Mouse (Mus musculus) adrenal gland, postnatal 14 days (tissue): ENCODE results near the gene Ugt1a10. TPM values are rescaled to one million over a fixed set of nuclear protein-coding genes. Genes with fewer than 3 reads are reported as not detected.
"Not testable (repeated sequence)": the region's sequence is repeated elsewhere in the genome, so short reads cannot be mapped to it uniquely, and the experiment has no call there.

Experiments
- DNase-seq: peaks from one replicate; pipeline ENCODE4 v3.0.0; 2021; ENCODE audit warnings: mixed read lengths
- total RNA-seq: library from RNA; stranded (reverse); gene quantifications from 2 replicates; pipeline ENCODE4 v1.2.3, GENCODE M21; 2021

The Ugt1a10 gene
- total RNA-seq, 1 experiment from 2014 or later: 1.4 TPM

DNA sequence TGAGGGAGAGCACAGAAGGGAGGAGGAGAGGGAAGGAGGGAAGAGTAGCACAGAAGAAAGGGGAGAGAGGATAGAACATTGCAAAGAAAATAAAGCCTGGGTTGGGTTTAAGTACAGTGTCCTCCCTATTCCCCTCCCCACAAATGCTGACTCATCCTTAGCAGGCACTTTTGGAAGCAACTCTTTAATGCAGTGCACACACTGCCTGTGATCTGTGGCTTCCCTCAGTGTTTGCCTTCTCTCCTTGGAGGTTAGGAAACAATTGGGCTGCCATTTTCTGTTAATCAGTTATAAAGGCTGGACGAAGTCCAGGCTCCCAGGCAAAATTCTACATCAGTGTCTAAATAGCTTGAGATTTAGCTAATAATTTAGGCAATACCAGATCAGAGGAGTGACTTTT, 85.3 kb downstream of the Ugt1a10 start:
- DNase-seq: not testable (repeated sequence)

DNA sequence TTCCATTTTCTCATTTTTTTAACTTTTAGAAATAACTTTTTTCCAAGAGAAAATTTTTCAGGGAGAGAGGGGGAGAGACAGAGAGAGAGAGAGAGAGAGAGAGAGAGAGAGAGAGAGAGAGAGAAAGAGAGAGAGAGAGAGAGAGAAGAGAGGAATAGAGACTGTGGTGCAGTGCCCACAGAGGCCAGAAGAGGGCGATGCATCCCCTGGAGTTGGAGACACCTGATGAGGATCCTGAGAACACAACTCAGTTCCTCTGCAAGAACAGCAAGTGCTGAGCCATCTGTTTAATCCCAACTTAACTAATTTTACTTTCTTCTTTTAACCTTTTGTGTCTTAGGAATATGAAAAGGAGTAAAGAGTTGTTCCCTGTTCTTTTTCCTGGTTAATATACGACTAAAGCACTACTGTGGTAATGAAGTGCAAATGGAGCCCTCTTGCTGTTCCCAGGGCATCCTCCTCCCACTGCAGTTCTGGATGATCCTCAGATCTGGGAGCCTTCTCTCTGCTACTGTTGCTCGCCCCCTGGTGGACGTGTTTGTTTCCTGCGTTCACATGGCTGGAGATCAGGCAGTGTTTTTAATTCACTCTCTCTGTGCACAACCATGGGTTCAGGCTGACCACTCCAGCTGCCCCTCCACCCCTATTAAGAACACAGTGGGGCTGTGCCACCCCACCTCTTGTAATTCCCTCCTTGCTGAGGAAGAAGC, 88.9 kb downstream of the Ugt1a10 start:
- peak; percentile 57 for DNase-seq

DNA sequence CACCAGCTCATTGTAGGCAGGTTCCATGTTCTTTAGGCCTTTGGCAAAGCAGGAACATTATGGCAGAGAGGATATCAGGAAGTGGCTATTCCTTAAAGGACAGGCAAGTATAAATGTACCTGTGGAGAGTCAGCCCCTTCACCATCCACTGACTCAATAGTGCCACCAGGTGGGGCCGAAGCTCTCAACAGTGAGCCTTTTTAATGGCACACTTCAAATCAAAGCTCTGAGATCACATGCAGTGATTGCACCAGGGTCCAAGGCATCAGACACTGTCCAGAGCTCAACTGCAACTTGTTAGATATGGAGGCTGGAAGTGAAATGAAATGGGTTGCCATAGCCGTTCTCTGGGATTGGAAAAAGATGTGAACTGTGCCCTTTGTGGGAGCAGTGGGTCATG, 90.1 kb downstream of the Ugt1a10 start:
- peak; percentile 17 for DNase-seq

DNA sequence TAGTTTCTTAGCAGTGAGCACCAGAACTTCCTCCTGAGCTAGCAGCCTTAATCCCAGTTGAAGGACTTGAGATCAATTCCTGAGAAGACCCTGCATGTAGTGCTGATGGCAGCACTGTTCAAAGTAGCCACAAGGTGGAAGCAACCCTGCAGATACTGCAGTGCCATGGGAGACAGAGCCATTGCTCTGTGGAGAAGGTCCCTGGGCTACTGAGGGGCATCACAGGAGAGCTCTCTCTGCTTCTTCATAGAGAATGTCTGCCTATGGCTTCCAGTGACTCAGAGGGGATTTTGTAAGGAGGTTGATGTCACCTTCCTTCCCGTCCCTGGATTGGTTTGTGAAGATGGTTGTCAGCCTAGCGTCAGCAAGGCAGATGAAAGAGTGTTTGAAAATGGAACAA, 94.9 kb downstream of the Ugt1a10 start:
- peak; percentile 11 for DNase-seq

DNA sequence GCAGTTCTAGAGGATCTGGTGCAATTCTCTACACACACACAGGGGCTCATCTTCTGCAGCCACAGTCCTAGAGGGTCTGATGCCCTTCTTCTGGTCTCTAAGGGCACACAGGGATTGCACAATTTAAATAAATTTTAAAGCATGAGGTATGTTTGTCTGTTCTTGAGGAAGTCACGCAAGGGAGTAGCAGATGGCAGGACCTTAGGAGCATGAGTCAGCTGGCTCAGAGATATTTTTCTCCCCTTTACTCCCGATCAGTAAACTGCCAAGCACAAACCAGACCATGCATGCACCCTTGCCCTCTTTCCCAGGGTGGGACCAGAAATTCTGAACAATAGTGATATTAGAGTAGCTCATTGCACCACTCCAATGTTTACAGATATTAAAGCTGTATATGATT, 103.2 kb downstream of the Ugt1a10 start:
- no peak for DNase-seq

DNA sequence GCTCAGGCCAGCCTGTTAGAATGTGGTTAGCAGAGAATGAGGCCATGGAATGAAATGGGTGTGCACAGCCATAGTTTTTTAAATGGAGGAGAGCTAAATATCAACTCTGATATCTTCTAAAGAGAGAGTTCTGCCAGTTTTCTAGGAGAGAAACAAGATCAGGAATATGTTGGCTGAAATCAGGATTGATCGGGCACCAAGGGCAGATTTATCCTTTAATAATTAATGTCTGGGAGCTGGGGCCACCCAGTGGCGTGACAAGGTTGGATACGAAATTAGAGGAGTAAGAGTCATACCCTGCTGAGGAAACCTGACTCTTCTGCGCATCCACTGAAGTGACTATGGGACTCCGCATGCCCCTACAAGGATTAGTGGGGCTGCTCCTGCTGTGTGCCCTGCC, 110.5 kb downstream of the Ugt1a10 start, which contains the start of gene Ugt1a5:
Gene Ugt1a5, plus strand, starts transcription at position 302 of the 400 bp plus-strand sequence.
- DNase-seq: no peak

DNA sequence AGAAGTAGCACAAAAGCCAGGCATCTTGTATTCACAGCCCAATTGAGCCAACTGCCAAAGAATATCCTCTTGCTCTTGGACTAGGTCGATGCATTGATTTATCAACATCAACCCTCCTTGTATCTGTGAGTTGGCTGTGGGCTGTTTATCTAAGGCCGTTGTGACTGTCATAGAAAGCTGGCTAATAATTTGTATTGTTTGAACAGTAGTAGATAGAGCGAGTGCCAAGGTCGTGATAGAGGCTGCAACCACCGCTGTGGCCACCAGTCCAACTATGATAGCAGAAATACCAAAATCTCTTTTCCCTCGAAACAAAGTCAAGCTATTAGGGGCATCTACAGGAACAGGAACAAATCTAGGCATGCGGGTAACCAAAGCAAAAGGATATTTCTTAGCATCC, 117.0 kb downstream of the Ugt1a10 start:
- not testable (repeated sequence) for DNase-seq

DNA sequence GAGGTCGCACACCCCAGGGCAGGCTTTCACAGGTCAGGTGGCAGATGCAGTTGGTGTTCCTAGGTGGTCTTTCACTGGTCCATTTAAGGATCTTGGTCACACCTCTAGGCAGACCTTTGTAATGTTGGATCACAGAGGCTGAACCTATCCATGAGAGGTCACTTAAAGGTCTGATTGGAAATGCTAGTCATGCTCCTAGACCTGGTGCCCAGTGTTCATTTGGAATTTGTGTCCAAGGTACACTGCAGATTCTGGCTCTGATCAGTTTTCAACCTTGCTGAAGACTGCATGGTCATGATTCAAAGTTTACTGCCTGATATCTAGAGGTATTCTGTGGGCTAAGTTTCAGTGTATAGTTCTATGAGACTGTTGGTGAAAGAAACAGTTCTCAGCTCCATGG, 124.5 kb downstream of the Ugt1a10 start:
- DNase-seq: no peak

DNA sequence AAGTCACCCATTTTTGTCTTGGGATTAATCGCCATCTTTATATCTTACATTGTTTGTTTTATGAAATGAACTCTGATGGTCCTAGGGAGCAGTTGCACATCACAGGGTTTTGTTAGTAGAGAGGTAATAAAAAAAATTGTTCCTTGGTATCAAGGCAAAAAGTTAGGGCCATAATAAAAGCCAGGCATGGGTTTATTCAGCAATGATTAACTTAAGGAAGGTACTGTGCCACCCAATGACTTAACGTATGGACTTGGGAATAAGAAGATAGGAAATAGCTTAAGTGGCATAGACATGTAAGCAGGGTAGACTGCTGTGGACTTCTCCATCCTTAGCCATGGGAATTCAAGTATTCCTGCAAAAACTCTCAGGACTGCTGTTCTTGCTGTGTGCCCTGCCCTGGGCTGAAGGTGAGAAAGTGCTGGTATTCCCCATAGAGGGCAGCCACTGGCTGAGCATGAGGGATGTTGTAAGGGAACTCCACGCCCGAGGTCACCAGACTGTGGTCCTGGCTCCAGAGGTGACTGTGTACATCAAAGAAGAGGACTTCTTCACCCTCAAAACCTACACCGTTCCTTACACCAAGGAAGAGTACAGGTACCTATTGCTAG, 131.2 kb downstream of the Ugt1a10 start:
- DNase-seq: no peak

DNA sequence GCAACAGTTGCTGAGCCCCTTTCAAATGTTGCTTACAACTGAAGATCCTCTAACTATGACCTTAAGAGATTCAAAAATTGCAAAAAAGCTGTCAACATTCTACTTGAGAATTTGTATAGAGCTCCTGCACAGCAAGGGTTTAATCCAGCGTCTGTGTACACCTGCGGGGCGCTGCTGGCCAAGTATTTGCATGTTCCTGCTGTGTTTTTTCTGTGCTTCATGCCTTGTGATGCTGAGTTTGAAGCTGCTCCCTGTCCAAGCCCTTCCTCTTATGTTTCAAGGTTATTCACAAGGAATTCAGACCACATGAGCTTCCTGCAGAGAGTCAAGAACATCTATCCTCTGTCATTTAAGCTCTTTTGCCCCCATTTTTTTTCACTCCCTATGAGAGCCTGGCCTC, 136.9 kb downstream of the Ugt1a10 start:
- no peak for DNase-seq

DNA sequence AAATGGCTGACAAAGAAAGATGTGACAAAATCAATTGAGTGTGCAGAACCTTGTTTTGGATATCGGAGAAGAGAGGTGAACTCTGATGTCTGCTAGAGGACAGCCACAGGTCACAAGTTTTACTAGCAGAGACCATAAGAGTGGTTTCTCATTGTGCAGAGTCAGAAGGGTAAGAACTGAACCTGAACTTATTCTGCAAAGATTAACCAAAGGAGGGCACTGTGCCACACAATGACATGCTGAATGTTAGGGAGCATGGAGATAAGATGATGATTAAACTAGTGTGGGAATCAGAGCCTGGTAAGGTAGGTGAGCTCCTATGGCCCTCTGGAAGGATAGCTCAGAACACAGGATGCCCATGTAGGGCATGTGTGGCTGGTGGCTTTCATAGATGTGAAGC, 140.5 kb downstream of the Ugt1a10 start:
- DNase-seq: no peak

DNA sequence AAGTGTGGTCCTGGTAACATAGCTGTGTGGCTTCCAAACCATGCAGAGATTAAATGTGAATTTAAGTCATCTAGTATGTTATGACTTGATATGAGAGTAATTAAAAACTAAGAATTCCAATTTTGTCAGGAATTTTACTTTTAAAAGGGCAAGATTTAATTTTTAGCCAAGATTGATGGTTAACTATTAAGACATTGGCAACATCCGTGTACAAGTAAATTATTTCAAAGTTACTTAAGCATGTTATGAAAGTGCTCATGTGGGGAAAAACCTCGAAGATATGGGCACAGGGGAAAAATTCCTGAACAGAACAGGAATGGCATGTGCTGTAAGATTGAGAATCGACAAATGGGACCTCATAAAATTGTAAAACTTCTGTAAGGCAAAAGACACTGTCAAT, 142.3 kb downstream of the Ugt1a10 start:
- DNase-seq: no peak

DNA sequence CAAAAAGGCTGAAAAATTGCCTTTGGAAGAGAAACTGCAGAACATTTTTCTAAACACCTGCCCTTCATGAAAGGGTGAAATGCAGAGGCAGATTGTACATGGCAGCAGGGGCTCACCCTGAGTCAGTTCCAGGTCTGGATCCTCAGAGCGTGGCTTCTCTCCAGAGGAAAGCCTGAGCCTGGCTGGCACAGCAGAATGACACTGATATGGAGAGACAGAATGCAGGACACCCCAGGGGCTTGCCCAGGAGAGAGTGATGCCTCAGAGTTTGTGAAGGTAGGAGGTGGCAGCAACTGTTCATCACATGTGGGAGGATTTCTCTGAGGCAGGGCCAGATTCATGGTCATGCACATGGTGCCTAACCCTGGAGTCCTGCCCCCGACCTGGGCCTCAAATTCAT, 144.8 kb downstream of the Ugt1a10 start:
- DNase-seq: no peak

DNA sequence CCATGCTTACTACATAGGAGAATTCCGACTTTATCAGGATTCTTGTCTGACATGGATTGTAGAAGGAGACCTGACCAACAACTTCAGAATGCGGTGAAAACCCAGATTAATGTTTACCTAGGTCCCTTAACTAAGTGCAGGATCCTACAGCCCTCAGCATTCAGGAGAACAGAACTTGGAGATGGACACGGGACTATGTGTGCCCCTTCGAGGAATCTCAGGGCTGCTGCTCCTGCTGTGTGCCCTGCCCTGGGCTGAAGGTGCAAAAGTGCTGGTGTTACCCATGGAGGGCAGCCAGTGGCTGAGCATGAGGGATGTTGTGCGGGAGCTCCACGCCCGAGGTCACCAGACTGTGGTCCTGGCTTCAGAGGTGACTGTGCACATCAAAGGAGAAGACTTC, 145.3 kb downstream of the Ugt1a10 start, which contains the start of gene Ugt1a2:
Gene Ugt1a2, plus strand, starts transcription at position 146 of the 400 bp plus-strand sequence.
- DNase-seq: no peak

DNA sequence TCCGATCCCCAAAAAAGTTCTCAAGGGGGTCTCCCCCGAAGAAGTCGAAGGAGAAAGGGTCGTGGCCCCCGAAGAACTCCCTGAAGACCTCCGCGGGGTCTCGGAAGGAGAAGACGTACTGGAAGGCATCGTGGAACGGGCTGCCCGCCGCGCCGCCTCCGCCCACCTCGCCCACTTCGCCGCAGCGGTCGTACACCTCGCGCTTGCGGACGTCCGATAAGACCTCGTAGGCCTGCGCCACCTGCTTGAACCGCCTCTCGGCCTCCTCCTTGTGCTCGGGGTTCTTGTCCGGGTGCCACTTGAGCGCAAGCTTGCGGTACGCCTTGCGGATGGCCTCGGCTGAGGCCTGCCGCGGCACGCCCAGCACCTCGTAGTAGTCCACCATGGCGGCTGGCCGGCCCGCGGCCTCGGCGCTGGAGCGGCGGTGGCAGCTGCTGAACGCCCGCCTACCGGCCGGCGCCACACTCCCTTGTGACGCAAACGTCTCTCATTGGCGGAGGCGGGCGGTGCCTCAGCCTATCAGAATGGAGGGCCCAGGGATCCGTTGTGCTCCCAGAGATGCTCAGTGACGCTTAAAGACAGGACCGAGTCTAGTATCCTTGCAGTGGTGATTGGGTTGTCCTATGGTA, 150.2 kb downstream of the Ugt1a10 start, which contains the start of gene Dnajb3:
Gene Dnajb3, minus strand, starts transcription at position 489 of the 629 bp plus-strand sequence.
- DNase-seq: peak; percentile 84

DNA sequence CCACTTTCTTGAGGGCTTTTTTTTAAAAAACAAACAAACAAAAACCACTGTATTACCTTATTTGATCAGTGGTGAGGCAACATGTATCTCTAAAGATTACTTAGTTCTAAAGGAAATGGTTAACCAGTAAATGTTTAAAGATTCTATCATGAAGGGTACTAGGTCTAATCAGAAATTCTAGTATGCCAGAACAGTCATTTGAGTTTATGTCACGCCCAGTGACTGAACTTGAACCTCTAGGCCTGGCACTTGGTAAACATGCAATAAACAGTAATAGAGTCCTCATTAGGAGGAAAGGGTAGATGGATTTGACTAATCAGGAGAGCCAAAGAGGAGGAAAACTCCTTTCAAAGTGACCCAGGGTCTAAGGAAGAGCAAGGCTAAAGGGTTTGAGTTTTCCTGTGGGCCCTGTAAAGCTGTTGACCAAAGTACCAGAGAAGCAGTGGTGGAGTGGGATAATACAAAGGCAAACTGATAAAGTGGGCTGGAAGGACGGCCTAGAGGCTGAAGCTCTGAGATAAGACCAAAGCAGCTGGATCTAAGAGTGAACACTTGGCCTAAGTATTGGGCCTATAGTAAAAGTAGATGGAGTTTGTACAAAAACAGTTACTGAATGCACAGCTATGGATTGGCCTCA, 151.8 kb downstream of the Ugt1a10 start:
- no peak for DNase-seq

DNA sequence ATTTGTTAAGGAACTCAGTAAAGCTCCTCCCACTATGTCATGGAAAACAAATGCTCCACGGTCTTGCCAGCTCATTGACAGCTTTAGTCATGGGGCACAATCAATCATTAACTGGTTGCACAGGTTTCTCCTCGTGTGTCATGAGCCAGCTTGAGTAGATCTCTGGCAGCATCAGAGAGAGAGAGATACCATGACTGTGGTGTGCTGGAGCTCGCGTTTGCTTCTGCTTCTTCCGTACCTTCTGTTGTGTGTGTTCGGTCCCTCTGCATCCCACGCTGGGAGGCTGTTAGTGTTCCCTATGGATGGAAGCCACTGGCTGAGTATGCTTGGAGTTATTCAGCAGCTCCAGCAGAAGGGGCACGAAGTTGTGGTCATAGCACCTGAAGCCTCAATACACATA, 156.6 kb downstream of the Ugt1a10 start, which contains the start of gene Ugt1a1:
Gene Ugt1a1, plus strand, starts transcription at position 148 of the 400 bp plus-strand sequence.
- peak; percentile 15 for DNase-seq

DNA sequence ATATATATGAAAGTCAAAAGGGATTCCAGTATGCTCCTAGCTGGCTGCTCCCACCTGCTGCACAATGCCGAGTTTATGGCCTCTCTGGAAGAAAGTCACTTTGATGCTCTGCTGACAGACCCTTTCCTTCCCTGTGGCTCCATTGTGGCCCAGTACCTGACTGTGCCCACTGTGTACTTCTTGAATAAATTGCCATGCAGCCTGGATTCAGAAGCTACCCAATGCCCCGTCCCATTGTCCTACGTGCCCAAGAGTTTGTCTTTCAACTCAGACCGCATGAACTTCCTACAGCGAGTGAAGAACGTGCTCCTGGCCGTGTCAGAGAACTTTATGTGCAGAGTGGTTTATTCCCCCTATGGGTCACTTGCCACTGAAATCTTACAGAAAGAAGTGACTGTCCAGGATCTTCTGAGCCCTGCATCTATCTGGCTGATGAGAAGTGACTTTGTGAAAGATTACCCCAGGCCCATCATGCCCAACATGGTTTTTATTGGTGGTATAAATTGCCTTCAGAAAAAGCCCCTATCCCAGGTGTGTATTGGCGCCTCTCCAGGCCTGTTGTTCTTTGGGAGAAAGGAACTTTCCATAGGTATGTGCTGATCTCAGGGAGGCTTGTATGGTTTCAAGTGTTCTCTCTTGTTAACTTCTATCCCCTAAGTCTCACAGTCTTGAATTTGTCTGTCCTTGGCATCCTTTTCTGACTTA, 157.3 kb downstream of the Ugt1a10 start:
- peak; percentile 12 for DNase-seq

DNA sequence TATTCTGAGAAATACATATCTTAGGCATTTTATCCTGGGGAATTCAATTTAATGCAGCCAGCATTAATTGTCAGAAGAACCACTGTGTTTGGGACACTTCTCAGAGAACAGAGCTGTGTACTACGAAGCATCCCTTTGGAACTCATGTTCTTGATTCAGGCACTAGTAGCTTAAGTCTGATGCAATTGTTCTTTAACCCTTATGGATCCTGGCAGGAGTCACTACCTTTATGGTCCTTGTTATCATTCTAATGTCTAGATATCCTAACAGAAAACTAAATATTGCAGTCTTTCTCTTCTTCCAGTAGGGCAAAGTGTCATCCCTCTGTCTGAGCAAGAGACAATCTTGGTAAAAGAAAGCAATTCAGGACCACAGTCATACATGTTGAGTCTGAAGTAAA, 157.9 kb downstream of the Ugt1a10 start:
- no peak for DNase-seq

DNA sequence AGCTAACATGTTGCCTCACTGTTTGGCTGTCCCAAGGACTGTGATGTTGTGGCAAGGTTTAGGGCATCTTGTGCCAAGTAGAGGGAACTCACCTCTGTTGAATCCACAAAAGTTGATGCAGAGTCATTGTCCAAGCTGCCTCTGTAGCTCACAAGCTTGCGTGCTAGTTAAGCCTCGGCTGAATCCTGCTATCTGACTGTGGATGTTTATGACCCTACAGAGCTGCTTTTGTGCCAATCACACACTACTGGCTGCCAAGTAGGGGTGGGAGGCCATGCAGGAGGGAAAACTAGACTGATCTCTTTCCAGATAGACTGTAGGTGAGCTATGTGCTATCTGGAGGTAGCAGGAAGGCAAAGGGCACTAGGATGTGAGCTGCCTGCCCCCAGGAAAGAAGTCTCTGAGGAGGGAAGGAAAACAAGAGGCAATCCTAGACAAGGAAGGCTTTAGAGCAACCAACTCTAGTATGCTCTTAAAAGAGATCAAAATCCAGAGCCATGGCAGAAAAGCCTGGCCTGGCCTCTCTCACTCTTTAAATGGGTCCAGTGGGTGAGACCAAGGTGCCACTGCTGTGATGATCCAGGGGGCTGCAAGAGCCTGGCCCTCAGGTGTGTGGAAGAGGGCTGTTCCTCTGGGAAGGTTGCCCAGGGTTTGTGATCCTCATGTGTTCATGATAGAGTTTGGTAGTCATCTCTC, 158.7 kb downstream of the Ugt1a10 start:
- DNase-seq: peak; percentile 23

DNA sequence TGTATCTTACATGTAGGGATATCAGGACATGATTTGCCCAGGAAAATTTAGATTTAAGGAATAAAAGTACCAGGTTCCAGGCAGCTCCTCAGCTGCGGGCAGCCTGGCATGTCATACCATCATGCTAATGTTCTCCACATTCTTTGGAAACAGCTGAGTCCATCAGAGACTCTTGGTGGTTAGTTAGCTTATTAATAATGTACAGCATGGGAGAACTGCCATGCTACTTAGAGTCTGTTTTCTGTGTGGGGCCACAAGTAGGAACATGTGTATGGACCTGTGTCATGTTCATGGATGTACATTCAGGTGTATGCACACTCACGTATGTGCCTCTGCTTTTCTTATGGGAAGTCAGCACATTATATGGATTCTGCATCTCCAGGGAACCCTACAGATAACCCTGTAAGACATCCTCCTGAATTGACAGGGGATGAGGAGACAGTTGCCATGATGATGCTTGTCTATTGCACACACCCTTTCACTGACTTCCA, 159.3 kb downstream of the Ugt1a10 start:
- no peak for DNase-seq
